8 mouse cellular contexts compared by ENCODE assay signal in the genomic region with DNA sequence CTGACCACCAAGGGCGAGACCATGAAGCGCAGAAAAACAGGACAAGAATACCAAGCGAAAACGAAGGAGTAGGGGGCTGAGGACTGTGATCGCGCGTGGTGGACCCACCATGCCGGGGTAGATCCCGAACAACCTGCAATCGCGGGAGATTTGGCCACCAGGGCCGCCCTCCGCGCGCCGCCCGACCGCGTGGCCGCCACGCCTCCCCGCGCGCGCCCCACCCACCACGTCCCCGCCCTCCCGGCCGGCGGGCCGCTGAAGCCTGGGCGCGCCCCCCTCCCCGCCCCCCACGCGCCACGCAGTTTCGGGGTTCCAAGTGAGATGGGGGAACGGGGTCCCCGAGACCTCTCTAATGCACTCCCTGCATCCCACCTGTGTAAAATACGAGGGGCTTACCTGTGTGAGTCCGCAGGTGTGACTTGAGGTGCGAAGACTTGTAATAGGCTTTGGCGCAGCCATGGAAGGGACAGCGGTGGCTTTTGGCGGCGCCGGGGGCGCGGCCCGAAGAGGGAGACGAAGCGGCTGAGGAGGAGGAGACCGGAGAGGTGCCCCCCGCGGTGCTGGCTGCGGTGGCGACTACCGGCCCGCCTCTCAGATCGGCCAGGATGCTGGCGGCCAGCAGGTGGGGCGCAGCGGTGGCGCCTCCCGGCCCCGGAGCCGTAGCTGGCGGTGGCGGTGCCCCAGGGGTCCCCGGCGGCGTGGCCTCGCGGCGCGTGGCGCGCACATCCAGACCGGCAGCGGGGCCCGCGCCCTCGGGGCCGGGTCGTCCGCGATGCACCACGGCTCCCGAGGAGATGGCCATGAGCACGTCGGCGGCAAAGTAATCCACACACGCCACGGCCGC. TPM values are rescaled to one million over a fixed set of nuclear protein-coding genes. Genes with fewer than 3 reads are reported as not detected.
DNase-seq lines count a peak whose midpoint lies in the region; ATAC-seq and TF ChIP-seq lines count a peak whose summit lies in the region.

No protein-coding gene starts in this region.

- H3K27me3 ChIP-seq in embryonic facial prominence, embryonic 14.5 days (replicated peaks; ENCODE audit: control insufficient read depth, insufficient read depth, low read length), result no peaks in the 10 kb centered on the region
- 0 out of 2 replicates have a peak, but pooled peaks cover 3% of the 10 kb centered on the region for H3K27me3 ChIP-seq in hindbrain, embryonic 10.5 days (ENCODE audit: insufficient read depth, poor library complexity, severe bottlenecking)
- H3K27me3 ChIP-seq in limb, embryonic 14.5 days (ENCODE audit: control insufficient read depth, insufficient read depth, low read length), result no peaks in the 10 kb centered on the region
- H3K27me3 ChIP-seq in midbrain, postnatal 0 days (ENCODE audit: insufficient read depth, low read length), result no peaks in the 10 kb centered on the region

- 2% methylated on average over 49 of the region's 96 CpGs for WGBS in embryonic facial prominence, embryonic 14.5 days
- under 1% methylated on average over 96 of the region's 96 CpGs for WGBS in hindbrain, embryonic 10.5 days
- 1% methylated on average over 65 of the region's 96 CpGs for WGBS in limb, embryonic 14.5 days
- under 1% methylated on average over 89 of the region's 96 CpGs for WGBS in midbrain, postnatal 0 days

- TF ChIP-seq CTCF in midbrain, postnatal 0 days (IDR thresholded peaks at IDR 0.05), result no peak; the same call in 1 of the 2 replicates

- TF ChIP-seq POLR2A in limb, embryonic 14.5 days (IDR thresholded peaks at IDR 0.05; ENCODE audit: borderline replicate concordance, extremely low read depth, insufficient read depth, insufficient read length), result no peak

- H3K4me1 ChIP-seq in embryonic facial prominence, embryonic 14.5 days (ENCODE audit: control insufficient read depth, insufficient read depth, low read length), result peaks cover 29% of the 10 kb centered on the region
- H3K4me1 ChIP-seq in hindbrain, embryonic 10.5 days (replicated peaks), result peaks cover 75% of the 10 kb centered on the region
- peaks cover 38% of the 10 kb centered on the region for H3K4me1 ChIP-seq in limb, embryonic 14.5 days (ENCODE audit: control insufficient read depth, insufficient read depth, low read length)
- peaks cover 8% of the 10 kb centered on the region for H3K4me1 ChIP-seq in midbrain, postnatal 0 days (ENCODE audit: insufficient read depth, low read length)

- H3K9me3 ChIP-seq in embryonic facial prominence, embryonic 14.5 days (ENCODE audit: control insufficient read depth, low read length), result no peaks in the 10 kb centered on the region
- no peaks in the 10 kb centered on the region for H3K9me3 ChIP-seq in hindbrain, embryonic 10.5 days
- no peaks in the 10 kb centered on the region for H3K9me3 ChIP-seq in limb, embryonic 14.5 days (ENCODE audit: control insufficient read depth, low read length)
- H3K9me3 ChIP-seq in midbrain, postnatal 0 days (ENCODE audit: low read length), result no peaks in the 10 kb centered on the region

- H3K36me3 ChIP-seq in embryonic facial prominence, embryonic 14.5 days (ENCODE audit: control insufficient read depth, insufficient read depth, low read length), result no peaks in the 10 kb centered on the region
- H3K36me3 ChIP-seq in hindbrain, embryonic 10.5 days, result no peaks in the 10 kb centered on the region
- H3K36me3 ChIP-seq in limb, embryonic 14.5 days (ENCODE audit: control insufficient read depth, insufficient read depth, low read length), result peaks cover 4% of the 10 kb centered on the region; the same call in 1 of the 2 replicates
- H3K36me3 ChIP-seq in midbrain, postnatal 0 days (ENCODE audit: insufficient read depth, low read length), result no peaks in the 10 kb centered on the region

- peak; percentile 45 to 48 for DNase-seq in frontal cortex, postnatal 14 days (ENCODE audit: low spot score in 2 of 2)
- DNase-seq in T-cell, adult 2 months (ENCODE audit: low spot score), result peak; percentile 60
- peak; percentile 61 for DNase-seq in embryonic facial prominence, embryonic 14.5 days (ENCODE audit: low spot score)
- peak; percentile 51 for DNase-seq in hindbrain, embryonic 10.5 days (ENCODE audit: low spot score)
- DNase-seq in limb, embryonic 14.5 days (ENCODE audit: low spot score), result peak; percentile 52
- peak; percentile 30 for DNase-seq in midbrain, postnatal 0 days (ENCODE audit: low spot score)
- DNase-seq in testis, postnatal 14 days (ENCODE audit: low spot score), result peak; percentile 58

- peak overlapping the region; percentile 94 for H3K4me2 ChIP-seq in embryonic facial prominence, embryonic 14.5 days (ENCODE audit: low read depth, low read length)
- H3K4me2 ChIP-seq in limb, embryonic 14.5 days (replicated peaks; ENCODE audit: low read depth, low read length, severe bottlenecking), result peak overlapping the region; percentile 91
- peak overlapping the region; percentile 89 for H3K4me2 ChIP-seq in midbrain, postnatal 0 days (ENCODE audit: low read depth, low read length, poor library complexity, severe bottlenecking)

- peak overlapping the region; percentile 88 for H3K4me3 ChIP-seq in embryonic facial prominence, embryonic 14.5 days (ENCODE audit: low read depth, low read length)
- peak overlapping the region; percentile 79 for H3K4me3 ChIP-seq in hindbrain, embryonic 10.5 days
- peak overlapping the region; percentile 86 for H3K4me3 ChIP-seq in limb, embryonic 14.5 days (replicated peaks; ENCODE audit: low read length)
- peak overlapping the region; percentile 82 for H3K4me3 ChIP-seq in midbrain, postnatal 0 days (ENCODE audit: low read depth, low read length)

- H3K27ac ChIP-seq in embryonic facial prominence, embryonic 14.5 days (replicated peaks; ENCODE audit: low read depth, low read length), result peak overlapping the region; percentile 91
- peak overlapping the region; percentile 90 for H3K27ac ChIP-seq in hindbrain, embryonic 10.5 days
- peak overlapping the region; percentile 83 for H3K27ac ChIP-seq in limb, embryonic 14.5 days (replicated peaks; ENCODE audit: low read depth, low read length)
- peak overlapping the region; percentile 76 for H3K27ac ChIP-seq in midbrain, postnatal 0 days (ENCODE audit: low read depth, low read length)

- H3K9ac ChIP-seq in embryonic facial prominence, embryonic 14.5 days (ENCODE audit: low read depth, low read length), result peak overlapping the region; percentile 76
- H3K9ac ChIP-seq in limb, embryonic 14.5 days (ENCODE audit: low read depth, low read length, severe bottlenecking), result peak overlapping the region; percentile 76
- H3K9ac ChIP-seq in midbrain, postnatal 0 days (replicated peaks; ENCODE audit: low read length, poor library complexity, severe bottlenecking), result peak overlapping the region; percentile 83

- no peak for ATAC-seq in frontal cortex, adult (ENCODE audit: low TSS enrichment)
- 0 out of 2 replicates have a peak, but pooled peaks have one; percentile 1 for ATAC-seq in embryonic facial prominence, embryonic 14.5 days (ENCODE audit: low read depth)
- ATAC-seq in limb, embryonic 14.5 days (ENCODE audit: low FRiP score, low read depth), result peak; percentile 13
- ATAC-seq in midbrain, postnatal 0 days (ENCODE audit: low FRiP score), result peak; percentile 4

RNA-seq across cellular contexts. Expression of gene Klf16, which starts 0.5 kb away (rescaled TPM):
- polyA plus RNA-seq in embryonic facial prominence, embryonic 14.5 days (2014; fragmentation: Nextera tagmentation; extraction: Ambion mirVana), result 9.7 and 9.9 TPM in 2 replicates
- polyA plus RNA-seq in hindbrain, embryonic 10.5 days (2016; fragmentation: Nextera tagmentation; extraction: Ambion mirVana), result 6.9 and 7.3 TPM in 2 replicates
- polyA plus RNA-seq in limb, embryonic 14.5 days (2012; rRNA removed), result 18.9 and 26.9 TPM in 2 replicates
- 11.0 and 11.5 TPM in 2 replicates for polyA plus RNA-seq in limb, embryonic 14.5 days (2014; fragmentation: Nextera tagmentation; extraction: Ambion mirVana)
- total RNA-seq in midbrain, postnatal 0 days (2014; rRNA removed), result 13.7 and 18.1 TPM in 2 replicates
- polyA plus RNA-seq in midbrain, postnatal 0 days (2015; fragmentation: Nextera tagmentation; extraction: Ambion mirVana), result 7.7 and 8.3 TPM in 2 replicates

RNA-seq across cellular contexts. Expression of gene Abhd17a, which starts 13.6 kb away (rescaled TPM):
- polyA plus RNA-seq in embryonic facial prominence, embryonic 14.5 days (2014; fragmentation: Nextera tagmentation; extraction: Ambion mirVana), result 115 and 124 TPM in 2 replicates
- 89.1 and 109 TPM in 2 replicates for polyA plus RNA-seq in hindbrain, embryonic 10.5 days (2016; fragmentation: Nextera tagmentation; extraction: Ambion mirVana)
- 116 and 173 TPM in 2 replicates for polyA plus RNA-seq in limb, embryonic 14.5 days (2012; rRNA removed)
- 129 and 132 TPM in 2 replicates for polyA plus RNA-seq in limb, embryonic 14.5 days (2014; fragmentation: Nextera tagmentation; extraction: Ambion mirVana)
- 264 and 275 TPM in 2 replicates for total RNA-seq in midbrain, postnatal 0 days (2014; rRNA removed)
- polyA plus RNA-seq in midbrain, postnatal 0 days (2015; fragmentation: Nextera tagmentation; extraction: Ambion mirVana), result 152 and 157 TPM in 2 replicates

RNA-seq across cellular contexts. Expression of gene Rexo1, which starts 15.2 kb away (rescaled TPM):
- 22.6 and 26.2 TPM in 2 replicates for polyA plus RNA-seq in embryonic facial prominence, embryonic 14.5 days (2014; fragmentation: Nextera tagmentation; extraction: Ambion mirVana)
- 33.3 and 38.5 TPM in 2 replicates for polyA plus RNA-seq in hindbrain, embryonic 10.5 days (2016; fragmentation: Nextera tagmentation; extraction: Ambion mirVana)
- polyA plus RNA-seq in limb, embryonic 14.5 days (2012; rRNA removed), result 56.4 and 79.5 TPM in 2 replicates
- polyA plus RNA-seq in limb, embryonic 14.5 days (2014; fragmentation: Nextera tagmentation; extraction: Ambion mirVana), result 27.9 and 32.4 TPM in 2 replicates
- 34.2 and 52.6 TPM in 2 replicates for total RNA-seq in midbrain, postnatal 0 days (2014; rRNA removed)
- polyA plus RNA-seq in midbrain, postnatal 0 days (2015; fragmentation: Nextera tagmentation; extraction: Ambion mirVana), result 26.1 and 29.8 TPM in 2 replicates

RNA-seq across cellular contexts. Expression of gene Scamp4, which starts 26.1 kb away (rescaled TPM):
- 84.6 and 96.3 TPM in 2 replicates for polyA plus RNA-seq in embryonic facial prominence, embryonic 14.5 days (2014; fragmentation: Nextera tagmentation; extraction: Ambion mirVana)
- polyA plus RNA-seq in hindbrain, embryonic 10.5 days (2016; fragmentation: Nextera tagmentation; extraction: Ambion mirVana), result 89.9 and 92.0 TPM in 2 replicates
- polyA plus RNA-seq in limb, embryonic 14.5 days (2012; rRNA removed), result 83.1 and 107 TPM in 2 replicates
- polyA plus RNA-seq in limb, embryonic 14.5 days (2014; fragmentation: Nextera tagmentation; extraction: Ambion mirVana), result 91.4 and 104 TPM in 2 replicates
- 27.8 and 32.4 TPM in 2 replicates for total RNA-seq in midbrain, postnatal 0 days (2014; rRNA removed)
- polyA plus RNA-seq in midbrain, postnatal 0 days (2015; fragmentation: Nextera tagmentation; extraction: Ambion mirVana), result 73.1 and 76.9 TPM in 2 replicates

RNA-seq across cellular contexts. Expression of gene Adat3, which starts 26.1 kb away (rescaled TPM):
- polyA plus RNA-seq in embryonic facial prominence, embryonic 14.5 days (2014; fragmentation: Nextera tagmentation; extraction: Ambion mirVana), result 6.1 and 6.2 TPM in 2 replicates
- 11.0 and 11.3 TPM in 2 replicates for polyA plus RNA-seq in hindbrain, embryonic 10.5 days (2016; fragmentation: Nextera tagmentation; extraction: Ambion mirVana)
- polyA plus RNA-seq in limb, embryonic 14.5 days (2012; rRNA removed), result 16.8 and 29.2 TPM in 2 replicates
- 5.6 and 6.4 TPM in 2 replicates for polyA plus RNA-seq in limb, embryonic 14.5 days (2014; fragmentation: Nextera tagmentation; extraction: Ambion mirVana)
- 4.0 and 6.2 TPM in 2 replicates for total RNA-seq in midbrain, postnatal 0 days (2014; rRNA removed)
- polyA plus RNA-seq in midbrain, postnatal 0 days (2015; fragmentation: Nextera tagmentation; extraction: Ambion mirVana), result 4.6 and 4.9 TPM in 2 replicates
